Mouse (Mus musculus): Measurements from ENCODE around the gene Gm5105. TPM values are rescaled to one million over a fixed set of nuclear protein-coding genes. Genes with fewer than 3 reads are reported as not detected.

Gene Gm5105
- polyA plus RNA-seq, 1 experiment, result not detected

DNA sequence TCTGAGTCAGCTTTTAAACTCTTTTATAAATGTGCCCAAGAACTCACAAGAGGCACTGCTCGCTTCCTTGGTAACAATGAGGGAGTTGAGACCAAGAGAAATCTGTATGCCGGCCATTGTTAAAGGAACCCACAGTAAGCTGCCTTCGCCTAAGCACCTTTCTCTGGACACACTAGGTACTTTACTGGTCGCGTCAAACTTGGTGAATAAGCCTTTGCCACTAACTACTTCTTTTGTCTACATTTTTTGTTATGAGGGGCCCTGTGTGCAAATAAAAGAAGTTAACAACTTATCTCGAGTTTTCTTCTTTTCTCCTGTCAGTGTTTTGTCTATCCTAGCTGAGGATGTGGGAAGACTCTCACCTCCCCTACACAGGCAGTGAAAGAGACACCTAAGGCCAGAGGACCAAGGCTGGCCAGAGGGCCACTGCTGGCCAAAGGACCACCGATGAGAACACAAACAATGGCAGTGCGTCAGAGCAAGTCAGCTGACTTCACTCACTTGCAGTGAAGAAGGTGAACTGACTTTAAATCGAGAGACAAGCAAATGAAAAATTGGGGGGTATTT is 67.9 kb downstream of the Gm5105 start:
- no peaks in the 10 kb centered on the region for H3K36me3 ChIP-seq (ENCODE audit: control insufficient read depth)
- no peak for TF ChIP-seq TAL1 (IDR thresholded peaks at IDR 0.05; ENCODE audit: low read length)
- no peak for TF ChIP-seq GATA1 (IDR thresholded peaks at IDR 0.05; ENCODE audit: low read length)
- no peak overlapping the region for H3K4me3 ChIP-seq (replicated peaks)
- H3K4me1 ChIP-seq (ENCODE audit: control insufficient read depth), result no peaks in the 10 kb centered on the region
- no peaks in the 10 kb centered on the region for H3K9me3 ChIP-seq (ENCODE audit: control insufficient read depth, low read length)
- peaks cover 3% of the 10 kb centered on the region; the same call in 1 of the 2 replicates for H3K27me3 ChIP-seq (ENCODE audit: control insufficient read depth)

Other genes with a start within 250 kb of the Gm5105 start
- gene H2afz, start 202.9 kb downstream of the Gm5105 start, polyA plus RNA-seq (2012), result 289 and 384 TPM in 2 replicates
- gene Dnajb14, start 199.7 kb downstream of the Gm5105 start, polyA plus RNA-seq (2012), result 0.11 and 0.14 TPM in 2 replicates
- gene Lamtor3, start 148.9 kb downstream of the Gm5105 start, polyA plus RNA-seq (2012), result 1.8 and 2.7 TPM in 2 replicates
- gene Dapp1, start 85.8 kb downstream of the Gm5105 start, polyA plus RNA-seq (2012), result 0.18 and 0.29 TPM in 2 replicates
- gene 1110002E22Rik, start 2.3 kb downstream of the Gm5105 start, polyA plus RNA-seq (2012), result not detected in 2 replicates
- gene Trmt10a, start 76.1 kb upstream of the Gm5105 start, polyA plus RNA-seq (2012), result 0.45 and 0.54 TPM in 2 replicates
- gene Mttp, start 77.6 kb upstream of the Gm5105 start, polyA plus RNA-seq (2012), result 0.02 and 0.04 TPM in 2 replicates
- not detected in 2 replicates for gene 4930579F01Rik, start 126.4 kb upstream of the Gm5105 start, polyA plus RNA-seq (2012)
- not detected in 2 replicates for gene Adh7, start 150.4 kb upstream of the Gm5105 start, polyA plus RNA-seq (2012)
- not detected in 2 replicates for gene Adh1, start 193.6 kb upstream of the Gm5105 start, polyA plus RNA-seq (2012)
- not detected in 2 replicates for gene Adh6a, start 245.9 kb upstream of the Gm5105 start, polyA plus RNA-seq (2012)